9 mouse cellular contexts compared by ENCODE assay signal in genomic region chr4:155143871-155144502, GRCm38 (mm10). TPM values are rescaled to one million over a fixed set of nuclear protein-coding genes. Genes with fewer than 3 reads are reported as not detected.
DNase-seq lines count a peak whose midpoint lies in the region; ATAC-seq and TF ChIP-seq lines count a peak whose summit lies in the region.
"Had no signal": no experiment of that assay in that cellular context is flagged by ENCODE, and none has a peak within 500 bp of the region (broad histone marks: within the 10 kb centered on the region; RNA-seq: fewer than 3 reads in every experiment).

No protein-coding gene starts in this region.

- H3K4me2 ChIP-seq in hindbrain, embryonic 15.5 days = no peak overlapping the region
- H3K4me2 ChIP-seq in stomach, embryonic 14.5 days (replicated peaks; ENCODE audit: low read depth, low read length) = no peak overlapping the region

- no peaks in the 10 kb centered on the region for H3K36me3 ChIP-seq in hindbrain, embryonic 15.5 days
- no peaks in the 10 kb centered on the region for H3K36me3 ChIP-seq in midbrain, embryonic 10.5 days
- H3K36me3 ChIP-seq in stomach, embryonic 14.5 days (ENCODE audit: control insufficient read depth, insufficient read depth, low read length) = no peaks in the 10 kb centered on the region

- TF ChIP-seq CTCF in cortical plate, adult 2 months (IDR thresholded peaks at IDR 0.05; ENCODE audit: extremely low read depth, insufficient read depth, low read length) = no peak

- peak; percentile 80 for ATAC-seq in hindbrain, embryonic 15.5 days (ENCODE audit: low FRiP score, low read depth)
- peak; percentile 30; the same call in 1 of the 2 replicates for ATAC-seq in stomach, embryonic 14.5 days (ENCODE audit: insufficient number of reproducible peaks, insufficient read depth, low FRiP score, low read depth)
- ATAC-seq in megakaryocyte-erythroid progenitor cell, adult 5-6 weeks (replicated peaks; ENCODE audit: low FRiP score, low TSS enrichment, poor library complexity, severe bottlenecking) = no peak

- DNase-seq in 3T3-L1 (ENCODE audit: low read depth, low spot score) = peak; percentile 65
- DNase-seq in gastrocnemius, postnatal 14 days = peak; percentile 91
- peak; percentile 45 to 72 for DNase-seq in left cerebral cortex, postnatal 25 days (ENCODE audit: low spot score in 2 of 2)
- DNase-seq in midbrain, embryonic 10.5 days (ENCODE audit: low spot score) = peak; percentile 75

- H3K9me3 ChIP-seq in hindbrain, embryonic 15.5 days = no peaks in the 10 kb centered on the region
- no peaks in the 10 kb centered on the region for H3K9me3 ChIP-seq in midbrain, embryonic 10.5 days (replicated peaks)
- no peaks in the 10 kb centered on the region for H3K9me3 ChIP-seq in stomach, embryonic 14.5 days (ENCODE audit: control insufficient read depth, low read depth, low read length)

- peak overlapping the region; percentile 84 for H3K27ac ChIP-seq in cortical plate, adult 2 months (ENCODE audit: insufficient read depth, low read length)
- peak overlapping the region; percentile 79 for H3K27ac ChIP-seq in hindbrain, embryonic 15.5 days (replicated peaks)
- H3K27ac ChIP-seq in midbrain, embryonic 10.5 days (replicated peaks) = peak overlapping the region; percentile 88
- H3K27ac ChIP-seq in stomach, embryonic 14.5 days (ENCODE audit: low read length) = peak overlapping the region; percentile 96
- H3K27ac ChIP-seq: macrophage had no signal

- no peak for TF ChIP-seq POLR2A in cortical plate, adult 2 months (IDR thresholded peaks at IDR 0.05; ENCODE audit: extremely low read depth, insufficient read depth, low read length)

- 21% methylated on average over 12 of the region's 12 CpGs for WGBS in hindbrain, embryonic 15.5 days
- 45% methylated on average over 12 of the region's 12 CpGs for WGBS in midbrain, embryonic 10.5 days
- 30% methylated on average over 12 of the region's 12 CpGs for WGBS in stomach, embryonic 14.5 days

- H3K9ac ChIP-seq in hindbrain, embryonic 15.5 days = no peak overlapping the region; the same call in 1 of the 2 replicates
- no peak overlapping the region for H3K9ac ChIP-seq in stomach, embryonic 14.5 days (replicated peaks; ENCODE audit: low read depth, low read length)

- intact Hi-C loops in gastrocnemius, postnatal 14 days (cut with DNase I; ENCODE audit: low total_unique reads) = loop anchor here (5.0 kb wide), 1 partner anchor 78 kb away; the partner anchor contains the start of gene Ski
- intact Hi-C loops in left cerebral cortex, postnatal 25 days (cut with DNase I) = no loop called here

- H3K4me3 ChIP-seq in cortical plate, adult 2 months (ENCODE audit: insufficient read depth, low read length) = no peak overlapping the region
- H3K4me3 ChIP-seq in hindbrain, embryonic 15.5 days = no peak overlapping the region
- H3K4me3 ChIP-seq in midbrain, embryonic 10.5 days = peak overlapping the region; percentile 18; the same call in 1 of the 2 replicates
- no peak overlapping the region for H3K4me3 ChIP-seq in stomach, embryonic 14.5 days (ENCODE audit: low read depth, low read length)

- H3K4me1 ChIP-seq in cortical plate, adult 2 months (ENCODE audit: control insufficient read depth, insufficient read depth, low read length) = peaks cover 9% of the 10 kb centered on the region
- H3K4me1 ChIP-seq in hindbrain, embryonic 15.5 days (replicated peaks) = peaks cover 38% of the 10 kb centered on the region
- peaks cover 50% of the 10 kb centered on the region for H3K4me1 ChIP-seq in midbrain, embryonic 10.5 days
- H3K4me1 ChIP-seq in stomach, embryonic 14.5 days (ENCODE audit: control insufficient read depth, insufficient read depth, low read length) = peaks cover 48% of the 10 kb centered on the region

- H3K27me3 ChIP-seq in hindbrain, embryonic 15.5 days = no peaks in the 10 kb centered on the region
- H3K27me3 ChIP-seq in midbrain, embryonic 10.5 days (ENCODE audit: low read depth, poor library complexity, severe bottlenecking) = no peaks in the 10 kb centered on the region; the same call in 1 of the 2 replicates
- H3K27me3 ChIP-seq in stomach, embryonic 14.5 days (ENCODE audit: control insufficient read depth, insufficient read depth, low read length) = no peaks in the 10 kb centered on the region

RNA-seq across cellular contexts. Expression of gene Morn1, which starts 57.6 kb away (rescaled TPM):
- polyA plus RNA-seq in cortical plate, adult 2 months (2012; rRNA removed) = 12.4 and 16.0 TPM in 2 replicates
- 1 to 10 TPM; 2.3 to 2.9 TPM for total RNA-seq in gastrocnemius, postnatal 14 days (2021)
- polyA plus RNA-seq in hindbrain, embryonic 15.5 days (2015; fragmentation: Nextera tagmentation; extraction: Ambion mirVana) = 8.1 and 10.0 TPM in 2 replicates
- 1 to 10 TPM; 8.6 to 9.7 TPM for total RNA-seq in left cerebral cortex, postnatal 25 days (2021)
- polyA plus RNA-seq in midbrain, embryonic 10.5 days (2016; fragmentation: Nextera tagmentation; extraction: Ambion mirVana) = 5.1 and 6.2 TPM in 2 replicates
- polyA plus RNA-seq in stomach, embryonic 14.5 days (2014; fragmentation: Nextera tagmentation; extraction: Ambion mirVana) = 4.1 and 4.8 TPM in 2 replicates
- 3.8 and 7.6 TPM in 2 replicates for total RNA-seq in megakaryocyte-erythroid progenitor cell, adult 5-6 weeks (2014; fragmentation: Nextera tagmentation)
- total RNA-seq in megakaryocyte-erythroid progenitor cell, adult 5-6 weeks (2017) = 1.6 and 1.8 TPM in 2 replicates

RNA-seq across cellular contexts. Expression of gene Rer1, which starts 57.8 kb away (rescaled TPM):
- 81.8 and 86.9 TPM in 2 replicates for polyA plus RNA-seq in cortical plate, adult 2 months (2012; rRNA removed)
- total RNA-seq in gastrocnemius, postnatal 14 days (2021) = 10 to 100 TPM; 48.1 to 48.8 TPM
- polyA plus RNA-seq in hindbrain, embryonic 15.5 days (2015; fragmentation: Nextera tagmentation; extraction: Ambion mirVana) = 124 and 125 TPM in 2 replicates
- total RNA-seq in left cerebral cortex, postnatal 25 days (2021) = 10 to 100 TPM; 60.9 to 69.4 TPM
- polyA plus RNA-seq in midbrain, embryonic 10.5 days (2016; fragmentation: Nextera tagmentation; extraction: Ambion mirVana) = 137 and 147 TPM in 2 replicates
- polyA plus RNA-seq in stomach, embryonic 14.5 days (2014; fragmentation: Nextera tagmentation; extraction: Ambion mirVana) = 174 and 183 TPM in 2 replicates
- 105 and 108 TPM in 2 replicates for total RNA-seq in megakaryocyte-erythroid progenitor cell, adult 5-6 weeks (2014; fragmentation: Nextera tagmentation)
- 97.8 and 135 TPM in 2 replicates for total RNA-seq in megakaryocyte-erythroid progenitor cell, adult 5-6 weeks (2017)
